Comparison of ENCODE assay signal across 15 mouse cellular contexts in genomic region chr10:87230071-87230910, GRCm38 (mm10).
DNase-seq lines count a peak whose midpoint lies in the region; ATAC-seq and TF ChIP-seq lines count a peak whose summit lies in the region.
"Had no signal": no experiment of that assay in that cellular context is flagged by ENCODE, and none has a peak within 500 bp of the region (broad histone marks: within the 10 kb centered on the region; RNA-seq: fewer than 3 reads in every experiment).

No protein-coding gene starts in this region.

- TF ChIP-seq CTCF in testis, adult 2 months (IDR thresholded peaks at IDR 0.05; ENCODE audit: control insufficient read depth, insufficient read depth, insufficient replicate concordance, low read depth, low read length), result no peak
- TF ChIP-seq CTCF in forebrain, postnatal 0 days (IDR thresholded peaks at IDR 0.05; ENCODE audit: low read depth), result no peak
- no peak for TF ChIP-seq CTCF in left cerebral cortex, adult 2 months (IDR thresholded peaks at IDR 0.05)

- H3K36me3 ChIP-seq in testis, adult 2 months (ENCODE audit: control insufficient read depth, insufficient read depth, low read length), result no peaks in the 10 kb centered on the region
- H3K36me3 ChIP-seq in forebrain, postnatal 0 days (ENCODE audit: insufficient read depth), result no peaks in the 10 kb centered on the region
- no peaks in the 10 kb centered on the region for H3K36me3 ChIP-seq in midbrain, embryonic 13.5 days
- H3K36me3 ChIP-seq: heart, embryonic 10.5 days had no signal

- intact Hi-C loops in left cerebral cortex, adult 2 months (cut with DNase I), result no loop called here

- no peak; the same call in 1 of the 2 replicates for TF ChIP-seq POLR2A in testis, adult 2 months (IDR thresholded peaks at IDR 0.05; ENCODE audit: control insufficient read depth, low read depth, low read length)

- peak overlapping the region; percentile 37 for H3K4me2 ChIP-seq in forebrain, postnatal 0 days (ENCODE audit: low read depth)
- H3K4me2 ChIP-seq in midbrain, embryonic 13.5 days (replicated peaks), result peak overlapping the region; percentile 46

- peak; percentile 64 for ATAC-seq in forebrain, postnatal 0 days
- ATAC-seq in midbrain, embryonic 13.5 days, result peak; percentile 76
- ATAC-seq in granulocyte monocyte progenitor cell, adult 5-6 weeks (replicated peaks; ENCODE audit: poor library complexity, severe bottlenecking), result no peak
- ATAC-seq in megakaryocyte-erythroid progenitor cell, adult 5-6 weeks (replicated peaks; ENCODE audit: low FRiP score, low TSS enrichment, poor library complexity, severe bottlenecking), result no peak
- ATAC-seq: Patski had no signal

- no peak overlapping the region for H3K9ac ChIP-seq in forebrain, postnatal 0 days
- H3K9ac ChIP-seq in midbrain, embryonic 13.5 days (replicated peaks), result 0 out of 2 replicates have a peak overlapping the region, but pooled peaks have one; percentile 36

- H3K4me1 ChIP-seq in testis, adult 2 months (ENCODE audit: control insufficient read depth, insufficient read depth, low read length), result peaks cover 3% of the 10 kb centered on the region; the same call in 1 of the 2 replicates
- H3K4me1 ChIP-seq in forebrain, postnatal 0 days (ENCODE audit: insufficient read depth), result peaks cover 5% of the 10 kb centered on the region; the same call in 1 of the 2 replicates
- peaks cover 14% of the 10 kb centered on the region; the same call in 1 of the 2 replicates for H3K4me1 ChIP-seq in midbrain, embryonic 13.5 days (replicated peaks)
- H3K4me1 ChIP-seq: heart, embryonic 10.5 days had no signal

- peak overlapping the region; percentile 42 for H3K4me3 ChIP-seq in testis, adult 2 months (ENCODE audit: control insufficient read depth, low read depth, low read length)
- H3K4me3 ChIP-seq in forebrain, postnatal 0 days (ENCODE audit: low read depth, low read length), result no peak overlapping the region
- peak overlapping the region; percentile 20 for H3K4me3 ChIP-seq in midbrain, embryonic 13.5 days (replicated peaks)
- H3K4me3 ChIP-seq in left cerebral cortex, adult 2 months, result no peak overlapping the region
- H3K4me3 ChIP-seq: heart, embryonic 10.5 days had no signal

- no peak overlapping the region for H3K27ac ChIP-seq in testis, adult 2 months (ENCODE audit: control insufficient read depth, insufficient read depth, low read depth, low read length)
- H3K27ac ChIP-seq in forebrain, postnatal 0 days (ENCODE audit: low read depth, low read length), result no peak overlapping the region
- H3K27ac ChIP-seq in midbrain, embryonic 13.5 days, result peak overlapping the region; percentile 57; the same call in 1 of the 2 replicates
- no peak overlapping the region for H3K27ac ChIP-seq in left cerebral cortex, adult 2 months
- H3K27ac ChIP-seq: heart, embryonic 10.5 days had no signal

- WGBS in forebrain, postnatal 0 days, result 18% methylated on average over 31 of the region's 31 CpGs
- WGBS in midbrain, embryonic 13.5 days, result 16% methylated on average over 31 of the region's 31 CpGs

- H3K27me3 ChIP-seq in testis, adult 2 months (ENCODE audit: control insufficient read depth, insufficient read depth, low read length), result no peaks in the 10 kb centered on the region
- no peaks in the 10 kb centered on the region for H3K27me3 ChIP-seq in forebrain, postnatal 0 days (ENCODE audit: insufficient read depth, low read length)
- no peaks in the 10 kb centered on the region for H3K27me3 ChIP-seq in midbrain, embryonic 13.5 days

- no peaks in the 10 kb centered on the region for H3K9me3 ChIP-seq in forebrain, postnatal 0 days (ENCODE audit: low read length)
- H3K9me3 ChIP-seq in midbrain, embryonic 13.5 days, result no peaks in the 10 kb centered on the region
- H3K9me3 ChIP-seq: heart, embryonic 10.5 days had no signal

- no peak for DNase-seq in testis, postnatal 14 days (ENCODE audit: low spot score)
- DNase-seq in forebrain, postnatal 0 days, result peak; percentile 56
- no peak for DNase-seq in gastrocnemius, postnatal 4 days (ENCODE audit: low spot score in 2 of 2)
- DNase-seq in left cerebral cortex, adult 2 months (ENCODE audit: extremely low spot score in 1 of 2, low spot score in 2 of 2), result no peak
- DNase-seq: adrenal gland, postnatal 36 days; cerebellum, adult 9-11 months; kidney, adult 11 months; layer of hippocampus, postnatal 36 days; lung, postnatal 10 days had no signal

Comparison
In these comparisons a context has a peak if more than half of its experiments do, and no peak if none do; other contexts are left out.
1. H3K4me3 ChIP-seq: peak in testis, adult 2 months (single experiment) and midbrain, embryonic 13.5 days (single experiment); none in forebrain, postnatal 0 days (single experiment) and left cerebral cortex, adult 2 months (single experiment).
2. ATAC-seq: peak in forebrain, postnatal 0 days (single experiment) and midbrain, embryonic 13.5 days (single experiment); none in granulocyte monocyte progenitor cell, adult 5-6 weeks (single experiment) and megakaryocyte-erythroid progenitor cell, adult 5-6 weeks (single experiment).